In the genomic region with DNA sequence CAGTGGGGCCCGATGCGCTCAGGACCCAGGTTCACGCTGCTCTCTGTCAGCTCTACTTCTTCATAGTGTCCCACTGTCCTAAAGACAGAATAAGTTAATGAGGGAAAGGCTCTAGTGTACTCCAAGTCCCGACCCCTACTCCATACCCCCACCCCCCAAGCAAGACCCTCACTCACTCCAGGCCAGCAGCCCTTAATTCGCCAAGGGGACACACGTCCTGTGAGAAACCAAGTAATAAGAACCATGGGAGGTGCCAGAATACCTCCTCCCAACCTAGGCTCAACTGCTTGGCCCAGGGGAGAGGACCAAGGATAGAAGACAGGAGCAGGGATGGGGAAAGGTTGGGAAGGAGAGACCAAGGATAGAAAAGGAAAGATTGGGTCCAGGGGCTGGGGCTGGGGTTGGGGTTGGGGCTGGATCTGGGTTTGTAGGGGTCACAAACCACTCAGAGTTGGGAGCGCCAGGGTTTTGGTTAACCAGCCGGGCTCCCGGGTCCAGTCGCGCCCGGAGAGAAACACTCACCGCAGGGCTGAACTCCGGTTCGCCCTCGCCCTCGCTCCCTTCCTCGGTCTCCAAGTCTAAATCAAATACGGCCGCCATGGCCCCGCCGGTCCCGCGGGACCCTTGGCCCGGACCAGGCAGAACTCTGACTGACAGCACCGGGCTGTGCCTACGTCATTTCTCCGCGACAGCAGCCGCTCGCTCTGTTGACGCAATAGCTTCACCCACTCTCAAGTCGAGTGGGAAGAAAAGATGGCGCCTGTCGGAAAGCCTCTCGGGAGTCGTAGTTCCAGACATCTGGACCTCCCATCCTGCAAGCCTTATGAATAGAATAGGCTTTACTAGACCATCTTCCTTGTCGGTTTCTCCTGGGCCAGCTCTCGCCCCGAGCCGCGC, we compare ENCODE assay signal across 8 mouse cellular contexts. TPM values are rescaled to one million over a fixed set of nuclear protein-coding genes. Genes with fewer than 3 reads are reported as not detected.
DNase-seq lines count a peak whose midpoint lies in the region; ATAC-seq lines count a peak whose summit lies in the region.

Rps6kb2 (minus strand) TSS at position 709 of the 897 bp plus-strand sequence.

- 7% methylated on average over 42 of the region's 42 CpGs for WGBS in hindbrain, embryonic 13.5 days

- peak; percentile 99 for DNase-seq in NIH3T3 (ENCODE audit: low read depth)
- DNase-seq in cerebellum, postnatal 10 days, result peak; percentile 98 to 99
- DNase-seq in frontal cortex, postnatal 14 days (ENCODE audit: low spot score in 2 of 2), result peak; percentile 95 to 96
- DNase-seq in layer of hippocampus, postnatal 25 days (ENCODE audit: extremely low spot score in 1 of 2, low spot score in 1 of 2), result peak; percentile 92 to 96
- peak; percentile 98 for DNase-seq in lung, postnatal 25 days (ENCODE audit: low spot score)
- peak; percentile 99 for DNase-seq in retina, embryonic 14.5 days (ENCODE audit: low spot score)
- DNase-seq in thymus, postnatal 4 days, result peak; percentile 95

- peak within 1 kb of the TSS; percentile 79 for H3K9ac ChIP-seq in hindbrain, embryonic 13.5 days

- H3K4me1 ChIP-seq in hindbrain, embryonic 13.5 days (replicated peaks), result peaks cover 27% of the 10 kb centered on the region

- H3K36me3 ChIP-seq in hindbrain, embryonic 13.5 days, result peaks cover 37% of the 10 kb centered on the region

- H3K4me3 ChIP-seq in hindbrain, embryonic 13.5 days, result peak within 1 kb of the TSS; percentile 66

- H3K9me3 ChIP-seq in hindbrain, embryonic 13.5 days, result no peaks in the 10 kb centered on the region

- ATAC-seq in hindbrain, embryonic 13.5 days (ENCODE audit: low FRiP score), result peak; percentile 90

- H3K27ac ChIP-seq in hindbrain, embryonic 13.5 days, result peak within 1 kb of the TSS; percentile 91

- peak within 1 kb of the TSS; percentile 97 for H3K4me2 ChIP-seq in hindbrain, embryonic 13.5 days

- no peaks in the 10 kb centered on the region for H3K27me3 ChIP-seq in hindbrain, embryonic 13.5 days

RNA-seq across cellular contexts. Expression of gene Rps6kb2, which starts in this region (rescaled TPM):
- 61.6 and 64.3 TPM in 2 replicates for polyA plus RNA-seq in hindbrain, embryonic 13.5 days (2015; fragmentation: Nextera tagmentation; extraction: Ambion mirVana)
- 10 to 100 TPM; 27.8 to 43.9 TPM for total RNA-seq in layer of hippocampus, postnatal 25 days (2021)

Comparison
In these comparisons a context has a peak if more than half of its experiments do, and no peak if none do; other contexts are left out.
1. Peak in every context shown above with its lines: DNase-seq, ATAC-seq, H3K4me3 ChIP-seq and H3K27ac ChIP-seq.